ENCODE assay signal across 20 mouse cellular contexts in genomic region chr5:108849466-108849865, GRCm38 (mm10). TPM values are rescaled to one million over a fixed set of nuclear protein-coding genes. Genes with fewer than 3 reads are reported as not detected.
A peak's percentile ranks its signal among the peaks of the same experiment; 100 is the strongest.
DNase-seq lines count a peak whose midpoint lies in the region; ATAC-seq and TF ChIP-seq lines count a peak whose summit lies in the region.
"Had no signal": no experiment of that assay in that cellular context is flagged by ENCODE, and none has a peak within 500 bp of the region (broad histone marks: within the 10 kb centered on the region; RNA-seq: fewer than 3 reads in every experiment).

No protein-coding gene starts in this region.

- no peaks in the 10 kb centered on the region for H3K36me3 ChIP-seq in testis, adult 2 months (ENCODE audit: control insufficient read depth, insufficient read depth, low read length)
- no peaks in the 10 kb centered on the region for H3K36me3 ChIP-seq in lung, embryonic 16.5 days (ENCODE audit: control insufficient read depth, insufficient read depth, low read length)
- no peaks in the 10 kb centered on the region for H3K36me3 ChIP-seq in forebrain, embryonic 12.5 days (replicated peaks)
- H3K36me3 ChIP-seq: embryonic facial prominence, embryonic 13.5 days; heart, embryonic 12.5 days; hindbrain, embryonic 10.5 days had no signal

- DNase-seq in testis, postnatal 10 days (ENCODE audit: low spot score): no peak
- peak; percentile 63 for DNase-seq in lung, postnatal 25 days (ENCODE audit: low spot score)
- DNase-seq in kidney, postnatal 4 days: no peak
- no peak for DNase-seq in kidney, adult 9 months
- DNase-seq: adrenal gland, postnatal 14 days; cerebellum, adult 11-12 months; cerebellum, adult 9-10 months; cerebellum, postnatal 25 days; forebrain, postnatal 0 days; gastrocnemius, postnatal 25 days had no signal

- H3K4me1 ChIP-seq in testis, adult 2 months (ENCODE audit: control insufficient read depth, insufficient read depth, low read length): no peaks in the 10 kb centered on the region
- H3K4me1 ChIP-seq in lung, embryonic 16.5 days (replicated peaks; ENCODE audit: control insufficient read depth, insufficient read depth, low read length): no peaks in the 10 kb centered on the region
- no peaks in the 10 kb centered on the region for H3K4me1 ChIP-seq in forebrain, embryonic 12.5 days
- H3K4me1 ChIP-seq: embryonic facial prominence, embryonic 13.5 days; forebrain, embryonic 13.5 days; heart, embryonic 12.5 days; hindbrain, embryonic 10.5 days had no signal

- peak overlapping the region; percentile 75 for H3K27ac ChIP-seq in testis, adult 2 months (ENCODE audit: control insufficient read depth, insufficient read depth, low read depth, low read length)
- no peak overlapping the region for H3K27ac ChIP-seq in lung, embryonic 16.5 days (ENCODE audit: low read length)
- no peak overlapping the region for H3K27ac ChIP-seq in forebrain, embryonic 12.5 days
- H3K27ac ChIP-seq: embryonic facial prominence, embryonic 13.5 days; forebrain, embryonic 13.5 days; hindbrain, embryonic 10.5 days; hindbrain, embryonic 14.5 days had no signal

- TF ChIP-seq POLR2A in testis, adult 2 months (IDR thresholded peaks at IDR 0.05; ENCODE audit: control insufficient read depth, low read depth, low read length): no peak

- 0 out of 2 replicates have a peak, but pooled peaks have one; percentile 56 for ATAC-seq in lung, embryonic 16.5 days (ENCODE audit: low read depth)
- ATAC-seq in forebrain, embryonic 12.5 days (ENCODE audit: low FRiP score): no peak
- ATAC-seq: forebrain, embryonic 13.5 days; forebrain, postnatal 0 days had no signal

- 24% methylated on average over 1 of the region's 1 CpGs for WGBS in lung, embryonic 16.5 days
- WGBS in forebrain, embryonic 12.5 days: 48% methylated on average over 1 of the region's 1 CpGs

- peak overlapping the region; percentile 42 for H3K4me3 ChIP-seq in testis, adult 2 months (ENCODE audit: control insufficient read depth, low read depth, low read length)
- H3K4me3 ChIP-seq in lung, embryonic 16.5 days (ENCODE audit: low read length): no peak overlapping the region
- H3K4me3 ChIP-seq in forebrain, embryonic 12.5 days (replicated peaks): no peak overlapping the region
- H3K4me3 ChIP-seq: embryonic facial prominence, embryonic 13.5 days; forebrain, embryonic 13.5 days; heart, embryonic 12.5 days; hindbrain, embryonic 10.5 days had no signal

- H3K9ac ChIP-seq in lung, embryonic 16.5 days (ENCODE audit: low read length): no peak overlapping the region
- H3K9ac ChIP-seq in forebrain, embryonic 12.5 days: no peak overlapping the region
- H3K9ac ChIP-seq: embryonic facial prominence, embryonic 13.5 days; forebrain, embryonic 13.5 days; forebrain, postnatal 0 days; heart, embryonic 12.5 days; hindbrain, embryonic 14.5 days had no signal

- H3K27me3 ChIP-seq in testis, adult 2 months (ENCODE audit: control insufficient read depth, insufficient read depth, low read length): no peaks in the 10 kb centered on the region
- no peaks in the 10 kb centered on the region for H3K27me3 ChIP-seq in lung, embryonic 16.5 days (ENCODE audit: control insufficient read depth, insufficient read depth, low read depth, low read length)
- no peaks in the 10 kb centered on the region for H3K27me3 ChIP-seq in forebrain, embryonic 12.5 days
- H3K27me3 ChIP-seq: embryonic facial prominence, embryonic 13.5 days; forebrain, embryonic 13.5 days; heart, embryonic 12.5 days had no signal

- no peak for TF ChIP-seq CTCF in testis, adult 2 months (IDR thresholded peaks at IDR 0.05; ENCODE audit: control insufficient read depth, insufficient read depth, insufficient replicate concordance, low read depth, low read length)

- H3K9me3 ChIP-seq in lung, embryonic 16.5 days (ENCODE audit: control insufficient read depth, low read length): no peaks in the 10 kb centered on the region
- H3K9me3 ChIP-seq in forebrain, embryonic 12.5 days: no peaks in the 10 kb centered on the region
- H3K9me3 ChIP-seq: embryonic facial prominence, embryonic 13.5 days; forebrain, embryonic 13.5 days; heart, embryonic 12.5 days; hindbrain, embryonic 10.5 days had no signal

- H3K4me2 ChIP-seq in lung, embryonic 16.5 days (ENCODE audit: low read depth, low read length): no peak overlapping the region
- no peak overlapping the region for H3K4me2 ChIP-seq in forebrain, embryonic 12.5 days
- H3K4me2 ChIP-seq: embryonic facial prominence, embryonic 13.5 days; forebrain, embryonic 13.5 days; heart, embryonic 12.5 days; hindbrain, embryonic 14.5 days had no signal

RNA-seq across cellular contexts. Expression of gene Vmn2r9, which starts 2.9 kb away (rescaled TPM):
- polyA plus RNA-seq in testis, adult 2 months (2012; rRNA removed): not detected in 2 replicates
- polyA plus RNA-seq in lung, embryonic 16.5 days (2015; fragmentation: Nextera tagmentation; extraction: Ambion mirVana): not detected in 2 replicates
- polyA plus RNA-seq in forebrain, embryonic 12.5 days (2016; fragmentation: Nextera tagmentation; extraction: Ambion mirVana): not detected in 2 replicates
- polyA plus RNA-seq: cortical plate, adult 2 months; embryonic facial prominence, embryonic 13.5 days; forebrain, embryonic 13.5 days; forebrain, postnatal 0 days; heart, embryonic 12.5 days; heart, embryonic 16.5 days; hindbrain, embryonic 10.5 days; hindbrain, embryonic 14.5 days had no signal

RNA-seq across cellular contexts. Expression of gene Vmn2r8, which starts 40.8 kb away (rescaled TPM):
- polyA plus RNA-seq in testis, adult 2 months (2012; rRNA removed): 0.01 TPM in 1 of 2 replicates, not detected in the other
- not detected in 2 replicates for polyA plus RNA-seq in lung, embryonic 16.5 days (2015; fragmentation: Nextera tagmentation; extraction: Ambion mirVana)
- not detected in 2 replicates for polyA plus RNA-seq in forebrain, embryonic 12.5 days (2016; fragmentation: Nextera tagmentation; extraction: Ambion mirVana)
- polyA plus RNA-seq: cortical plate, adult 2 months; embryonic facial prominence, embryonic 13.5 days; forebrain, embryonic 13.5 days; forebrain, postnatal 0 days; heart, embryonic 12.5 days; heart, embryonic 16.5 days; hindbrain, embryonic 10.5 days; hindbrain, embryonic 14.5 days had no signal

RNA-seq across cellular contexts. Expression of gene Tmed11, which starts 54.3 kb away (rescaled TPM):
- not detected in 2 replicates for polyA plus RNA-seq in testis, adult 2 months (2012; rRNA removed)
- not detected in 2 replicates for polyA plus RNA-seq in lung, embryonic 16.5 days (2015; fragmentation: Nextera tagmentation; extraction: Ambion mirVana)
- not detected in 2 replicates for polyA plus RNA-seq in forebrain, embryonic 12.5 days (2016; fragmentation: Nextera tagmentation; extraction: Ambion mirVana)
- polyA plus RNA-seq: cortical plate, adult 2 months; embryonic facial prominence, embryonic 13.5 days; forebrain, embryonic 13.5 days; forebrain, postnatal 0 days; heart, embryonic 12.5 days; heart, embryonic 16.5 days; hindbrain, embryonic 10.5 days; hindbrain, embryonic 14.5 days had no signal
